Mouse (Mus musculus): ENCODE data around the gene Panx3.

DNA sequence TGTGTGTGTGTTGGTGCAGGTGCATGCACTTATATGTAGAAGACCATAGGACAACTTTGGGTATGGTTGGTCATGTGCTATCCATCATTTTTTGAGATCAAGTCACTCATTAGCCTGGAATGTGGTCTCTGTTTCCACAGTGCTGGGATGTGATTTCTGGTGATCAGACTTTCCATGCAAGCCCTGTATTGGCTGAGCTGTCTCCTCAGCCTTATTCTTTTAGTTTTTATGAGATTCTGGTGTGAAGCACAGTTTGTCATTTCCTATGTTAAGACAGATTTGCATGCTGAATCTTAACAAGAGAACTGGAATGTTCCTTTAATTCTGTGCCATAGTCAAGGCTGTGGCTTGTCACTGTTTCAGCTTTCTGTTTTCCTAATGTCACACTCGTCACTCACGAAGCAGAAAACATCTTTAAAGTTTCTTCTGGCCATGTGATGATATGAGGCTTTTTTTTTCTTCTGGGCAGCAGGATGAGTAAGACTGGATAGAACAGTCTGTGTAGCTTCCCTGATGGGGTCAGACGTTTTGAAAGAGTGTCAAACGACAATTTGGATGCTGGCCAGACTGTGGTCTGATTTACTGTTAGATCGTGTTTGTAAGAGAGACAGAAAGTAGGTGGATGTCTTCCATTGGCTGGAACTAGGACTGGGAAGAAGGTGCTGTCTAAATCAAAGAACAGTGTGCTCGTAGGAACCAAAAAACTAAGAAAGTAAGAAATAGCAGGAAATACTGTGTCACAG, 32.1 kb downstream of the Panx3 start:
- no peak for TF ChIP-seq POLR2A (IDR thresholded peaks at IDR 0.05; ENCODE audit: low read depth, low read length)
- TF ChIP-seq CTCF (IDR thresholded peaks at IDR 0.05; ENCODE audit: borderline replicate concordance, insufficient read depth, low read length), result no peak
